Mouse (Mus musculus) ovary, postnatal 14 days (tissue): ENCODE measurements around the gene Chsy1.
A peak's percentile ranks its signal among the peaks of the same experiment; 100 is the strongest.

Experiments
- DNase-seq: peaks from one replicate; pipeline ENCODE4 v3.0.0; 2022; ENCODE audit warnings: low spot score

Chsy1 gene

GRCm38 (mm10) chr7:66108961-66109854, at the start of gene Chsy1:
Gene Chsy1, plus strand, starts transcription at chr7:66109515.
- peak; percentile 83 for DNase-seq

GRCm38 (mm10) chr7:66060066-66060956, 49.0 kb upstream of the Chsy1 start:
- DNase-seq: peak; percentile 79

GRCm38 (mm10) chr7:66061057-66061456, 48.3 kb upstream of the Chsy1 start:
- DNase-seq: no peak

GRCm38 (mm10) chr7:66076411-66076810, 32.9 kb upstream of the Chsy1 start:
- DNase-seq: no peak

- DNase-seq: peak; percentile 90
These were observed 29.7 kb upstream of the Chsy1 start, which contains the start of gene Selenos for GRCm38 (mm10) chr7:66079364-66080230. Gene Selenos, plus strand, starts transcription at chr7:66079649.

GRCm38 (mm10) chr7:66080231-66080613, 29.1 kb upstream of the Chsy1 start:
- DNase-seq: no peak

GRCm38 (mm10) chr7:66083757-66084156, 25.6 kb upstream of the Chsy1 start:
- DNase-seq: no peak

GRCm38 (mm10) chr7:66084546-66084945, 24.8 kb upstream of the Chsy1 start:
- no peak for DNase-seq

- no peak for DNase-seq
These were observed 21.7 kb upstream of the Chsy1 start for GRCm38 (mm10) chr7:66087652-66088051.

GRCm38 (mm10) chr7:66088077-66088476, 21.2 kb upstream of the Chsy1 start:
- no peak for DNase-seq

GRCm38 (mm10) chr7:66090676-66091190, 18.6 kb upstream of the Chsy1 start:
- no peak for DNase-seq

- DNase-seq: no peak
These were observed 17.8 kb upstream of the Chsy1 start for GRCm38 (mm10) chr7:66091553-66091952.

- DNase-seq: no peak
These were observed 16.7 kb upstream of the Chsy1 start for GRCm38 (mm10) chr7:66092656-66093055.

- no peak for DNase-seq
These were observed 15.2 kb upstream of the Chsy1 start for GRCm38 (mm10) chr7:66094141-66094540.

- DNase-seq: no peak
These were observed 10.5 kb upstream of the Chsy1 start for GRCm38 (mm10) chr7:66098803-66099202.

- DNase-seq: peak; percentile 13
These were observed 7.4 kb upstream of the Chsy1 start for GRCm38 (mm10) chr7:66101866-66102265.

GRCm38 (mm10) chr7:66104531-66104930, 4.8 kb upstream of the Chsy1 start:
- DNase-seq: no peak

GRCm38 (mm10) chr7:66105771-66106170, 3.5 kb upstream of the Chsy1 start:
- DNase-seq: no peak

- DNase-seq: no peak
These were observed 2.7 kb upstream of the Chsy1 start for GRCm38 (mm10) chr7:66106581-66107056.

GRCm38 (mm10) chr7:66107206-66107605, 2.1 kb upstream of the Chsy1 start:
- DNase-seq: no peak

GRCm38 (mm10) chr7:66107930-66108329, 1.4 kb upstream of the Chsy1 start:
- no peak for DNase-seq
